Mouse (Mus musculus): ENCODE results near the gene Cdkn2c.

- TF ChIP-seq POLR2A (IDR thresholded peaks at IDR 0.05; ENCODE audit: control insufficient read depth, extremely low read depth, insufficient read depth, low read length, poor library complexity) = no peak
- no peak for TF ChIP-seq CTCF (IDR thresholded peaks at IDR 0.05; ENCODE audit: borderline replicate concordance, control insufficient read depth, extremely low read depth, insufficient read depth, low read length, poor library complexity)
These were observed 38.4 kb upstream of the Cdkn2c start for GRCm38 (mm10) chr4:109705349-109705748.
